Mouse (Mus musculus): Measurements from ENCODE around the gene Tnr. TPM values are rescaled to one million over a fixed set of nuclear protein-coding genes. Genes with fewer than 3 reads are reported as not detected.

Tnr gene
- total and polyA plus RNA-seq, 3 experiments: not detected

DNA sequence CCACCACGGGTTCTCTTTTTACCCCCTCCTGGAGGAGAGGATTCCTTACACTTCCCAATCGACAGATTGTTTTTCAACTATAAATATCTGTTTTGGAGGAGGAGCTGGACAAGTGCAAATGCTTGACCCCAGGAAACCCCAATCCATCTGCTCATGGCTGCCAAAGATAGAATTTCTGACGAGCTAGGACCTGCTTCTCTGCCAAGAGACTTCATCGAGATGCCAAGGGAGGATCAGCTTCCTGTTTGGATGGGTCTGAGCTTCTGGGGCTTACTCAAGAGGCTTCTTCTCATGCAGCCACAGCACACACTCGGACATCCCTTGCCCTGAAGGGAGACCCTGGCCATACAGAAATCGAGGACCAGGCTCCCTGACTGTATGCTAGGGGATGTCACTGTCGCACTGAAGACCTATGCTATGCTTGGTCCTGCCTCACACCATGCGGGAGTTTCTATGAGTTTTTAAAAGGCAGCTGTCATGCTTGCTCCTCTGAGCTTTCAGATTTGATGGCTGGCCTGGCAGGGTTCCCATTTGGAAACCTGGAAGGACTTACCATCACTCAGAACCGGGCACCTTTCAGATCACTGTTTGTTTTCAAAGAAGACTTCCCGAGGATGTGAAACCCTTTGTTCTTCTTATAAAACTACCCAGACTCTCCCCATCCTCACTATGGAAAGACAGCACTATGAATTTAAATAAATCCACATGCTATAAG is 154.8 kb downstream of the Tnr start:
- Histone ChIP-seq H3K4me1 (ENCODE audit: control insufficient read depth in 1 of 2, insufficient read depth in 2 of 2) (no peaks in the 10 kb centered on the region), H3K9me3 (replicated peaks; ENCODE audit: low read length) (no peaks in the 10 kb centered on the region), H3K36me3 (replicated peaks in 1 of 2; ENCODE audit: control insufficient read depth in 1 of 2, insufficient read depth in 1 of 2, low read length in 1 of 2) (no peaks in the 10 kb centered on the region), H3K27me3 (replicated peaks) (peaks cover 62% of the 10 kb centered on the region), H3K9ac (ENCODE audit: insufficient read depth, low read depth) (no peak overlapping the region), H3K79me2 (replicated peaks; ENCODE audit: control insufficient read depth, extremely low read depth, insufficient read depth, poor library complexity, severe bottlenecking) (no peaks in the 10 kb centered on the region), H3K4me2 (ENCODE audit: insufficient read depth, low read depth, poor library complexity, severe bottlenecking) (no peak overlapping the region), H3K4me3 (replicated peaks in 1 of 3; ENCODE audit: low read depth in 2 of 3, low read length in 2 of 3, poor library complexity in 1 of 3) (no peak overlapping the region), H3K27ac (ENCODE audit: insufficient read depth, low read depth) (no peak overlapping the region)
- dilution Hi-C loops (cut with MboI; ENCODE audit: extremely low pct_ligation_motif_present, extremely low pct_unique_long_range_greater_than_20kb, low sequenced_read_pairs) (no loop called here), in situ Hi-C loops (cut with MboI; ENCODE audit: low pct_ligation_motif_present, low pct_unique_long_range_greater_than_20kb, low sequenced_read_pairs) (no loop called here)
- TF ChIP-seq PAX5 (IDR thresholded peaks at IDR 0.05; ENCODE audit: low read length) (no peak), E2F4 (IDR thresholded peaks at IDR 0.05; ENCODE audit: insufficient replicate concordance, low read depth, low read length) (no peak), UBTF (IDR thresholded peaks at IDR 0.05; ENCODE audit: low read depth, low read length) (no peak), JUND (conservative IDR thresholded peaks at IDR 0.05; ENCODE audit: low read depth, low read length) (no peak), CTCF (conservative IDR thresholded peaks at IDR 0.05 in 1 of 2, IDR thresholded peaks at IDR 0.05 in 1 of 2; ENCODE audit: low read depth in 2 of 2, low read length in 2 of 2) (no peak), POLR2AphosphoS2 (IDR thresholded peaks at IDR 0.05; ENCODE audit: low read depth, low read length) (no peak), EP300 (IDR thresholded peaks at IDR 0.05; ENCODE audit: low read length) (no peak), MAX (IDR thresholded peaks at IDR 0.05; ENCODE audit: low read length) (no peak), IRF4 (IDR thresholded peaks at IDR 0.05; ENCODE audit: low read depth, low read length) (no peak), HCFC1 (IDR thresholded peaks at IDR 0.05; ENCODE audit: low read depth, low read length) (no peak), NELFE (IDR thresholded peaks at IDR 0.05; ENCODE audit: low read depth, low read length) (no peak), MAFK (IDR thresholded peaks at IDR 0.05; ENCODE audit: insufficient replicate concordance, low read length) (no peak), SMC3 (IDR thresholded peaks at IDR 0.05; ENCODE audit: low read depth, low read length) (no peak), NRF1 (IDR thresholded peaks at IDR 0.05; ENCODE audit: low read depth, low read length) (no peak), ZNF384 (IDR thresholded peaks at IDR 0.05; ENCODE audit: low read depth, low read length) (no peak), MAZ (IDR thresholded peaks at IDR 0.05; ENCODE audit: low read depth, low read length) (no peak), GABPA (IDR thresholded peaks at IDR 0.05; ENCODE audit: insufficient replicate concordance, low read depth, low read length) (no peak), KAT2A (IDR thresholded peaks at IDR 0.05; ENCODE audit: insufficient replicate concordance, low read length) (no peak), TBP (conservative IDR thresholded peaks at IDR 0.05; ENCODE audit: low read depth, low read length) (no peak), POLR2A (IDR thresholded peaks at IDR 0.05; ENCODE audit: low read depth, low read length) (no peak)
- DNase-seq (ENCODE audit: extremely low read depth): no peak

DNA sequence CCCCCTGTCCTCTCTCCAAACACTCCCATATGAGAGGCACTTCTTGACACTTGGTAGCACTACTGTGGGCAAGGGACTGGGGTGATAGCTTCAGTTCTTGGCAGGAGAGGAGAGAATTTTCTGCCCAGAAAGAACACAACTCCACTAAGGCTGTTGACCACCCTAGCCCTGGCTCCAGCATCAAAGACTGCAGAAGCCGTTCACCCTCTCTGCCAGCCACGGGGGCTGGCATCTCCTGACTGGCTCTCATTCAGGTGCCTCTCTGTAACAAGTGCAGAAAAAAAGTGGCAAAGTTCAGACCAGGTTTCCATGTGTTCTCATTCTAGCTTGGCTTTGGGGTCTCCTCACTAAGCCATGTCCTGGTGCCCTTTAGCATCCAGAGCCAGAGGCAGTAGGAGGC is 157.7 kb downstream of the Tnr start:
- no peak overlapping the region for H3K4me3 ChIP-seq (replicated peaks in 1 of 3; ENCODE audit: low read depth in 2 of 3, low read length in 2 of 3, poor library complexity in 1 of 3)
- no peak overlapping the region for H3K27ac ChIP-seq (ENCODE audit: insufficient read depth, low read depth)
- DNase-seq (ENCODE audit: extremely low read depth): no peak
- H3K4me1 ChIP-seq (ENCODE audit: control insufficient read depth in 1 of 2, insufficient read depth in 2 of 2): no peaks in the 10 kb centered on the region
- H3K9ac ChIP-seq (ENCODE audit: insufficient read depth, low read depth): no peak overlapping the region
- in situ Hi-C loops (cut with MboI; ENCODE audit: low pct_ligation_motif_present, low pct_unique_long_range_greater_than_20kb, low sequenced_read_pairs) (no loop called here), dilution Hi-C loops (cut with MboI; ENCODE audit: extremely low pct_ligation_motif_present, extremely low pct_unique_long_range_greater_than_20kb, low sequenced_read_pairs) (no loop called here)
- H3K9me3 ChIP-seq (replicated peaks; ENCODE audit: low read length): no peaks in the 10 kb centered on the region
- no peak for TF ChIP-seq NRF1 (IDR thresholded peaks at IDR 0.05; ENCODE audit: low read depth, low read length)
- TF ChIP-seq IRF4 (IDR thresholded peaks at IDR 0.05; ENCODE audit: low read depth, low read length): no peak
- no peak for TF ChIP-seq USF2 (conservative IDR thresholded peaks at IDR 0.05; ENCODE audit: low read depth, low read length)
- TF ChIP-seq JUND (conservative IDR thresholded peaks at IDR 0.05; ENCODE audit: low read depth, low read length): no peak
- no peak for TF ChIP-seq MXI1 (IDR thresholded peaks at IDR 0.05; ENCODE audit: low read depth, low read length)
- no peak for TF ChIP-seq PAX5 (IDR thresholded peaks at IDR 0.05; ENCODE audit: low read length)
- no peak for TF ChIP-seq CTCF (conservative IDR thresholded peaks at IDR 0.05 in 1 of 2, IDR thresholded peaks at IDR 0.05 in 1 of 2; ENCODE audit: low read depth in 2 of 2, low read length in 2 of 2)
- TF ChIP-seq TCF12 (IDR thresholded peaks at IDR 0.05; ENCODE audit: low read depth, low read length): no peak
- TF ChIP-seq CHD1 (IDR thresholded peaks at IDR 0.05; ENCODE audit: low read depth, low read length): no peak
- TF ChIP-seq MEF2A (IDR thresholded peaks at IDR 0.05; ENCODE audit: borderline replicate concordance, low read depth, low read length): no peak
- no peak for TF ChIP-seq ZNF384 (IDR thresholded peaks at IDR 0.05; ENCODE audit: low read depth, low read length)
- no peak for TF ChIP-seq UBTF (IDR thresholded peaks at IDR 0.05; ENCODE audit: low read depth, low read length)
- no peak for TF ChIP-seq MAFK (IDR thresholded peaks at IDR 0.05; ENCODE audit: insufficient replicate concordance, low read length)
- no peak for TF ChIP-seq KAT2A (IDR thresholded peaks at IDR 0.05; ENCODE audit: insufficient replicate concordance, low read length)
- TF ChIP-seq ETS1 (conservative IDR thresholded peaks at IDR 0.05; ENCODE audit: low read depth, low read length): no peak
- no peak for TF ChIP-seq MAZ (IDR thresholded peaks at IDR 0.05; ENCODE audit: low read depth, low read length)
- no peak for TF ChIP-seq NELFE (IDR thresholded peaks at IDR 0.05; ENCODE audit: low read depth, low read length)
- TF ChIP-seq RCOR1 (conservative IDR thresholded peaks at IDR 0.05; ENCODE audit: low read depth, low read length): no peak
- no peak for TF ChIP-seq BHLHE40 (IDR thresholded peaks at IDR 0.05; ENCODE audit: low read depth, low read length)
- no peaks in the 10 kb centered on the region for H3K79me2 ChIP-seq (replicated peaks; ENCODE audit: control insufficient read depth, extremely low read depth, insufficient read depth, poor library complexity, severe bottlenecking)
- H3K36me3 ChIP-seq (replicated peaks in 1 of 2; ENCODE audit: control insufficient read depth in 1 of 2, insufficient read depth in 1 of 2, low read length in 1 of 2): no peaks in the 10 kb centered on the region
- H3K27me3 ChIP-seq (replicated peaks): peaks cover 73% of the 10 kb centered on the region
- no peak overlapping the region for H3K4me2 ChIP-seq (ENCODE audit: insufficient read depth, low read depth, poor library complexity, severe bottlenecking)

Data from CH12.LX (cell line).